Mouse (Mus musculus) embryo, embryonic 10 days (tissue): ENCODE data around the gene Tpt1.

Experiments used
- DNase-seq: peaks from one replicate; pipeline ENCODE4 v3.0.0-alpha.2; 2015; ENCODE audit warnings: low spot score

The Tpt1 gene

GRCm38 (mm10) chr14:75877297-75877696, 32.4 kb downstream of the Tpt1 start:
- DNase-seq, result no peak

GRCm38 (mm10) chr14:75878980-75879379, 34.1 kb downstream of the Tpt1 start:
- DNase-seq, result peak; percentile 54

GRCm38 (mm10) chr14:75881856-75882255, 37.0 kb downstream of the Tpt1 start:
- DNase-seq, result peak; percentile 31

- DNase-seq, result no peak
Observed at GRCm38 (mm10) chr14:75883330-75883729, 38.4 kb downstream of the Tpt1 start.

- DNase-seq, result no peak
Observed at GRCm38 (mm10) chr14:75883873-75884272, 39.0 kb downstream of the Tpt1 start.

- no peak for DNase-seq
Observed at GRCm38 (mm10) chr14:75892118-75892517, 47.2 kb downstream of the Tpt1 start.
